Mouse (Mus musculus) splenic B cell, adult 2 months (primary cell): ENCODE data around the gene Cd34.

Experiments used
- DNase-seq: peaks from one replicate; pipeline ENCODE4 v3.0.0-alpha.2; 2011; ENCODE audit warnings: low read depth, low spot score
- H3K27me3 ChIP-seq: 2 replicates; pipeline ENCODE4 v1.6.1; 2012; ENCODE audit warnings: mild to moderate bottlenecking, low read length, moderate library complexity, mixed read lengths; ENCODE audit not compliant: control insufficient read depth, poor library complexity, insufficient read depth, severe bottlenecking
- H3K36me3 ChIP-seq: 2 replicates; pipeline ENCODE4 v1.6.1; 2012; ENCODE audit warnings: mild to moderate bottlenecking, low read length, moderate library complexity, mixed read lengths; ENCODE audit not compliant: control insufficient read depth, poor library complexity, insufficient read depth, severe bottlenecking

Gene Cd34

GRCm38 (mm10) chr1:194946467-194946866 lies 7.8 kb downstream of the Cd34 start:
- no peaks in the 10 kb centered on the region for H3K36me3 ChIP-seq
- H3K27me3 ChIP-seq, result no peaks in the 10 kb centered on the region
- DNase-seq, result no peak

DNA sequence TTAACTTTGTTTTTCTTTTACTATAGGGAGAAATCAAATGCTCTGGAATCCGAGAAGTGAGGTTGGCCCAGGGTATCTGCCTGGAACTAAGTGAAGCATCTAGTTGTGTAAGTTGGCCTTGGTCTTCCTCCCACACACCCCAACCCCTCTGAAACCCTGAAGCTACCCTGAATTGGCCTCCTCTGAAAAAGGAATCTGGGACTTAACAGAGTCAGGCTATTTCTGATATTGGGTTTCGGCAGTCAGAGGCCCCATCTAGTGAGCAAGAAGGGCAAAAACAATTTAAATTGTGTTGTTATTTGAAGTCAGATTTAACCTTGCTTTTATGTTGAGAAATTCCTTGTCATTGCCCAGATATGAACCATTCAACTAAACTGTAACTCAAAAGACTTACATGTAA lies 12.3 kb downstream of the Cd34 start:
- Histone ChIP-seq H3K27me3 (no peaks in the 10 kb centered on the region), H3K36me3 (no peaks in the 10 kb centered on the region)
- no peak for DNase-seq

DNA sequence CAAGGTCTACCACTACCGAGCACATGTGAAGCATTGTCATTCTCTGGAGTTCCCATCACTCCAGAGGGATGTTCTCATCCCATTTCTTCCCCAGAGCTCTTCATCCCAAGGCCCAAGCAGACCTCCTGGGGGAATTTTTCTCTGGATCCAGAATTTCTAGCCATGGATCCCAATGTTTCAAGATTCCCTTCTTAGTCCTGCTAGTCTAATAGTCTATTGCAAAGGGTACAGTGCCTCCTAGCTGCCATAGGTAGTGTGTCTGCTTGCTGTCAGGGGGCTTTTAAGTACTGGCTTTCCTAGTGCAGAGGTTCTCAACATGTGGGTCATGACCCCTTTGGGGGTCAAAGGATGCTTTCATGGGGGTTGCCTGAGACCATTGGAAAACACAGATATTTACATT lies 14.3 kb downstream of the Cd34 start:
- no peak for DNase-seq
- H3K36me3 ChIP-seq, result no peaks in the 10 kb centered on the region
- no peaks in the 10 kb centered on the region for H3K27me3 ChIP-seq

DNA sequence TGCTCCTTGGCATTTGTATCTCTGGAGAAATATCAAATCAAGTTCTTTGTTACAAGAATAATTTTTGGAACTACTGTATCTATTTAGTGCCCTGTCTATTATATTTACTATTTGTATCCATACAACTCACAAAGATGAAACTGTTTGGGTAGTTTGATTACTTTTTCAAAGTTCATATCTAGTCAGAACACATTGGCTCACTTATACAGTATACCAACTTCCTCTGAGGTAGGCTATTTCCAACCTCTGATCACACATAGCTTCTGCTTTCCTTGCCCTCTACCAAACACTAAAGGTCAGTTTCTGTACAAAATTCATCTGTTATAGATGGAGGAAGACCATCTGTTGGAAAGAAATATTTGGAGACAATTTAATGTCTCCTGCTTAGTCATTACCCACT lies 16.1 kb downstream of the Cd34 start:
- no peak for DNase-seq
- H3K36me3 ChIP-seq, result no peaks in the 10 kb centered on the region

DNA sequence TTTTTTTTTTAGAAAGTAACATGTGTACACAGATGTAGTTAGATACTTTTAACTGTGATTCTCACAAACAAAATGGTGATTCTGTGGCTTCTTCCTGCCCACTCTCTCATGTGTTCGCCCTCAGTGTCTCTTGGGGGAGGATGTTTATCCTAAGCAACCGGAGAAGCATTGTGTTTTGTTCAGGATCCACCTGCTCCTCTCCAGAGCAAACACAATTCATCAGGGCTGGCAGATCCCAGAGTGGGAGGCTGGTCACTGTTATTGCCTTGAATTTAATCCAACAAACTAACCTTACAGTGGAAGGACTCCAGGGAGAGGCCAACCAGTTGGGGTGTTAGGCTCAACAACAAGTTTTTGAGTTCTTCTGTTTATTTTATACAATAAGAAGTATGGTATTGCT lies 17.1 kb downstream of the Cd34 start:
- no peak for DNase-seq
- Histone ChIP-seq H3K27me3 (no peaks in the 10 kb centered on the region), H3K36me3 (no peaks in the 10 kb centered on the region)

More for the DNA sequence above, 16.1 kb downstream of the Cd34 start:
- H3K27me3 ChIP-seq, result no peaks in the 10 kb centered on the region

DNA sequence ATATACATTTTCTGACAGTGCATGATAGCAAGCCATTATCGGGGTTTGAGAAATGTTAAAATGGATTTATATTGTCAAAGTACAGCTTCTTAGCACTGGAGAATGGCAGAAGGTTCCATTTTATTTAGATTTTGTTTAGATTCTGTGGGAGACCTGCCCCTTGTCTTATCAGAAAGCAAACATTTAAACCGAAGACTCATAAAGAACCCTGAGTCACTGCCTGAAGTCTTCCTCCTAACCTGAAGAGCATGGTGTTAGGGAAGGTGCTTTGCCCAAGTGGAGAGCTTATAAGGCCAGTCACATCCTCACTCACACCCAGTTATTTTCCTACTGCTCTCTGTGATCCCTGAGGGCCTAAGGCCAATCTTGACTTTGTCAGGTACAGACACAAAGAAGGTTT lies 18.4 kb downstream of the Cd34 start:
- DNase-seq, result no peak
- H3K36me3 ChIP-seq, result no peaks in the 10 kb centered on the region
- H3K27me3 ChIP-seq, result no peaks in the 10 kb centered on the region

DNA sequence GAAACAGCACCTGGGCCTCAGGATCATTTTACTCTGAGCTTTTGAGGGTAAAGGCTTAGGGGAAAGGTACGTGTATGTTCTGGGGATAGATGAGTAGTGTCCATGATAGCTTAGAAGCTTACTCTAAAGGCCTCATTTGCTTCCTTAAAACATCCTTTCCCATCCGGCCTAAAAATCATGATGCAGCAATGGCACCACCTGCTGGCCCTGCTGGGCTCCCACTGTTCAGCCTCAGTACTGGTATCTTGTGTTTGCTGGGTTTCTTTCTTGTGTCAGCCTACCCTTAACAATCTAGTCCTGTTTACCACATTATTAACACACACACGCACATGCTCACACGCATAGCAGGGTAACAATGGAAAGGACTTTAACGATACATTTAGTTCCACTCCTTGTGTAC lies 23.6 kb downstream of the Cd34 start:
- DNase-seq, result peak; percentile 69
- H3K27me3 ChIP-seq, result no peaks in the 10 kb centered on the region
- no peaks in the 10 kb centered on the region for H3K36me3 ChIP-seq

DNA sequence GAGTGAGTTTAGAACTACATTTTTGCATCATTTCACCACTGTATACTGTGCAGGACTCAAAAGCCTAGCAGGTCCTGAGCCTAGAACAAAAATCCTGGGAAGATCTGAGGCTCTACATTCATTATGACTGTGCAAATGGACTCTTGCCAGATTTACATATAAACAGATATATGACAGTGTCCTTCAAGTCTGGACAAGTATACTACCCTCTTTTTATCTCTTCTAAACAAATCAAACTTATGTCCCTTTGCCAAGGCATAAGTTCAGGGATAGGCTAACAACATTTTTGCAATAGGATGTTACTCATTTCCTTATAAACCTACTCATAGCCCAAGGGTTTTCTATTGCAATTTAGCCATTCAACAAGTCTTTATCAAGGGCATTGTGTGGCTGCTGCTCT lies 24.1 kb downstream of the Cd34 start:
- H3K27me3 ChIP-seq, result no peaks in the 10 kb centered on the region
- no peak for DNase-seq
- H3K36me3 ChIP-seq, result no peaks in the 10 kb centered on the region

GRCm38 (mm10) chr1:194971980-194972379 lies 33.4 kb downstream of the Cd34 start:
- no peaks in the 10 kb centered on the region for H3K36me3 ChIP-seq
- no peaks in the 10 kb centered on the region for H3K27me3 ChIP-seq
- DNase-seq, result no peak

GRCm38 (mm10) chr1:194976164-194976516 lies 37.5 kb downstream of the Cd34 start:
- peak; percentile 90 for DNase-seq
- no peaks in the 10 kb centered on the region for H3K27me3 ChIP-seq
- no peaks in the 10 kb centered on the region for H3K36me3 ChIP-seq

- Histone ChIP-seq H3K27me3 (no peaks in the 10 kb centered on the region), H3K36me3 (no peaks in the 10 kb centered on the region)
- peak; percentile 52 for DNase-seq
Measured at GRCm38 (mm10) chr1:194976517-194977370, 38.1 kb downstream of the Cd34 start.

- Histone ChIP-seq H3K27me3 (no peaks in the 10 kb centered on the region), H3K36me3 (no peaks in the 10 kb centered on the region)
- DNase-seq, result no peak
Measured at GRCm38 (mm10) chr1:194977371-194977761, 38.7 kb downstream of the Cd34 start.

GRCm38 (mm10) chr1:194977946-194978720 lies 39.5 kb downstream of the Cd34 start:
- DNase-seq, result peak; percentile 44
- Histone ChIP-seq H3K36me3 (no peaks in the 10 kb centered on the region), H3K27me3 (no peaks in the 10 kb centered on the region)

DNA sequence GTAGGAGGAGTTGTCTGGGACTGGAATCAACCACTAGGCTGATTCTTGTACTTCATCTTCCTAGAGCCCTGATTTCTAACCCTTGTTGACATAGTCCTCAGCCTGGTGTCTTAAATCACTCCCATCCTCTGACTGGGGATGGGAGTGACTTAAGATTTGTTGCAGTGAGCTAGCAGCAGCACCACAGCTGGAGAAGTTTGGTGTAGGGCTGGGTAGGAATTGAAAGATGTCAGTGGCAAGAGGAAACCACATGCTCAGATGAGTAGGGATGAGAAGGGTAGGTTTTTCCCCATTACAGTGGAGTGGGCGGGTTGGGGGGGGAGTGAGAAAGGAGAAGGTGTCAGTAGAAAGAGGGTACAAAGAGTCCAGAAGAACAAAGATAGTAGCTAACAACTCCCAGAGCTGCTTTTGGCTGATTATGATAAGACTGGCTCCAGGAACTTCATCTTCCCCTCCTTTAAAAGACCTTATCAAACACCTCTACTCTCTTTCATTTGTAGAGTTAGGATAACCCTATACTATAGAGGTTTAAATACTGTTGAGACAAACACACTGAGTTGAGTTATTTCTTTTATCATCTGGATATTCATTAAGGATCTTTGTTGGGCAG lies 42.3 kb downstream of the Cd34 start:
- H3K27me3 ChIP-seq, result no peaks in the 10 kb centered on the region
- no peaks in the 10 kb centered on the region for H3K36me3 ChIP-seq
- DNase-seq, result peak; percentile 29
